Comparison of ENCODE assay signal across 19 mouse cellular contexts in genomic region chr8:35224053-35224924, GRCm38 (mm10).
DNase-seq lines count a peak whose midpoint lies in the region; ATAC-seq lines count a peak whose summit lies in the region.
"Had no signal": no experiment of that assay in that cellular context is flagged by ENCODE, and none has a peak within 500 bp of the region (broad histone marks: within the 10 kb centered on the region; RNA-seq: fewer than 3 reads in every experiment).

No protein-coding gene starts in this region.

- H3K36me3 ChIP-seq in limb, embryonic 15.5 days, result no peaks in the 10 kb centered on the region
- no peaks in the 10 kb centered on the region for H3K36me3 ChIP-seq in limb, embryonic 10.5 days
- H3K36me3 ChIP-seq in intestine, embryonic 16.5 days (ENCODE audit: control insufficient read depth, insufficient read depth, low read length), result no peaks in the 10 kb centered on the region
- H3K36me3 ChIP-seq in heart, embryonic 11.5 days (ENCODE audit: control insufficient read depth, insufficient read depth, low read length), result no peaks in the 10 kb centered on the region
- H3K36me3 ChIP-seq: embryonic facial prominence, embryonic 12.5 days; kidney, embryonic 15.5 days; midbrain, embryonic 12.5 days had no signal

- WGBS in limb, embryonic 15.5 days, result 61% methylated on average over 18 of the region's 18 CpGs
- WGBS in limb, embryonic 10.5 days, result 80% methylated on average over 18 of the region's 18 CpGs
- WGBS in intestine, embryonic 16.5 days, result 50% methylated on average over 18 of the region's 18 CpGs
- 73% methylated on average over 18 of the region's 18 CpGs for WGBS in heart, embryonic 11.5 days (ENCODE audit: insufficient replicate concordance)

- H3K9me3 ChIP-seq in limb, embryonic 15.5 days, result no peaks in the 10 kb centered on the region
- no peaks in the 10 kb centered on the region for H3K9me3 ChIP-seq in limb, embryonic 10.5 days (replicated peaks)
- H3K9me3 ChIP-seq in intestine, embryonic 16.5 days (ENCODE audit: control insufficient read depth, low read length), result no peaks in the 10 kb centered on the region
- no peaks in the 10 kb centered on the region for H3K9me3 ChIP-seq in heart, embryonic 11.5 days (replicated peaks; ENCODE audit: control insufficient read depth, low read length)
- H3K9me3 ChIP-seq: embryonic facial prominence, embryonic 12.5 days; kidney, embryonic 15.5 days; midbrain, embryonic 12.5 days had no signal

- H3K27me3 ChIP-seq in limb, embryonic 15.5 days, result no peaks in the 10 kb centered on the region
- no peaks in the 10 kb centered on the region for H3K27me3 ChIP-seq in limb, embryonic 10.5 days (ENCODE audit: low read depth, poor library complexity, severe bottlenecking)
- no peaks in the 10 kb centered on the region for H3K27me3 ChIP-seq in intestine, embryonic 16.5 days (replicated peaks; ENCODE audit: control insufficient read depth, insufficient read depth, low read length)
- H3K27me3 ChIP-seq in heart, embryonic 11.5 days (ENCODE audit: control insufficient read depth, insufficient read depth, low read length), result no peaks in the 10 kb centered on the region
- H3K27me3 ChIP-seq: embryonic facial prominence, embryonic 12.5 days; kidney, embryonic 15.5 days; midbrain, embryonic 12.5 days had no signal

- no peaks in the 10 kb centered on the region; the same call in 1 of the 2 replicates for H3K4me1 ChIP-seq in limb, embryonic 15.5 days
- H3K4me1 ChIP-seq in limb, embryonic 10.5 days, result peaks cover 8% of the 10 kb centered on the region
- no peaks in the 10 kb centered on the region for H3K4me1 ChIP-seq in intestine, embryonic 16.5 days (ENCODE audit: control insufficient read depth, insufficient read depth, low read length)
- H3K4me1 ChIP-seq in heart, embryonic 11.5 days (ENCODE audit: control insufficient read depth, insufficient read depth, low read length), result no peaks in the 10 kb centered on the region
- H3K4me1 ChIP-seq: midbrain, embryonic 12.5 days had no signal

- H3K9ac ChIP-seq in limb, embryonic 15.5 days, result no peak overlapping the region
- no peak overlapping the region for H3K9ac ChIP-seq in intestine, embryonic 16.5 days (ENCODE audit: low read depth, low read length)
- no peak overlapping the region for H3K9ac ChIP-seq in heart, embryonic 11.5 days (ENCODE audit: low read depth, low read length)
- H3K9ac ChIP-seq: embryonic facial prominence, embryonic 12.5 days; kidney, embryonic 15.5 days; midbrain, embryonic 12.5 days had no signal

- ATAC-seq in limb, embryonic 15.5 days (ENCODE audit: insufficient number of reproducible peaks, low FRiP score, low TSS enrichment, low read depth), result 0 out of 2 replicates have a peak, but pooled peaks have one; percentile 48
- ATAC-seq in intestine, embryonic 16.5 days, result peak; percentile 95
- no peak for ATAC-seq in heart, embryonic 11.5 days (replicated peaks; ENCODE audit: insufficient number of reproducible peaks, low FRiP score, low TSS enrichment)
- ATAC-seq: forebrain, embryonic 16.5 days; hindbrain, postnatal 0 days had no signal

- DNase-seq in limb, embryonic 10.5 days (ENCODE audit: low spot score), result no peak
- DNase-seq in urinary bladder, postnatal 14 days (ENCODE audit: low spot score), result peak; percentile 46
- no peak for DNase-seq in urinary bladder, postnatal 10 days (ENCODE audit: low spot score)
- no peak for DNase-seq in spleen, postnatal 14 days (ENCODE audit: low spot score in 2 of 2)
- DNase-seq: adrenal gland, adult 8-10 months; B cell, adult 2 months; cerebellum, adult 9-10 months; gastrocnemius, postnatal 25 days; layer of hippocampus, postnatal 36 days; liver had no signal

- no peak overlapping the region for H3K4me2 ChIP-seq in limb, embryonic 15.5 days
- H3K4me2 ChIP-seq in intestine, embryonic 16.5 days (ENCODE audit: low read depth, low read length), result peak overlapping the region; percentile 40
- no peak overlapping the region for H3K4me2 ChIP-seq in heart, embryonic 11.5 days
- H3K4me2 ChIP-seq: embryonic facial prominence, embryonic 12.5 days; kidney, embryonic 15.5 days; midbrain, embryonic 12.5 days had no signal

- H3K4me3 ChIP-seq in limb, embryonic 15.5 days, result no peak overlapping the region
- no peak overlapping the region for H3K4me3 ChIP-seq in limb, embryonic 10.5 days
- H3K4me3 ChIP-seq in intestine, embryonic 16.5 days (ENCODE audit: low read length), result peak overlapping the region; percentile 12
- H3K4me3 ChIP-seq in heart, embryonic 11.5 days (ENCODE audit: low read depth, low read length), result no peak overlapping the region
- H3K4me3 ChIP-seq: embryonic facial prominence, embryonic 12.5 days; kidney, embryonic 15.5 days; layer of hippocampus, adult 2 months; midbrain, embryonic 12.5 days had no signal

- H3K27ac ChIP-seq in limb, embryonic 15.5 days, result no peak overlapping the region
- H3K27ac ChIP-seq in limb, embryonic 10.5 days, result no peak overlapping the region
- H3K27ac ChIP-seq in intestine, embryonic 16.5 days (ENCODE audit: low read length), result no peak overlapping the region
- H3K27ac ChIP-seq in heart, embryonic 11.5 days (ENCODE audit: low read depth, low read length), result no peak overlapping the region
- H3K27ac ChIP-seq: embryonic facial prominence, embryonic 12.5 days; hindbrain, postnatal 0 days; kidney, embryonic 15.5 days; layer of hippocampus, adult 2 months; midbrain, embryonic 12.5 days had no signal
